Mouse (Mus musculus): ENCODE results near the gene Adcy1. TPM values are rescaled to one million over a fixed set of nuclear protein-coding genes. Genes with fewer than 3 reads are reported as not detected.
A peak's percentile ranks its signal among the peaks of the same experiment; 100 is the strongest.

The Adcy1 gene
- total and polyA plus RNA-seq, 3 experiments, result 0.03 to 0.38 TPM; not detected in 1

GRCm38 (mm10) chr11:7145221-7145620 is 81.9 kb downstream of the Adcy1 start:
- DNase-seq (ENCODE audit: extremely low read depth), result no peak
- Histone ChIP-seq H3K9ac (ENCODE audit: insufficient read depth, low read depth) (no peak overlapping the region), H3K9me3 (replicated peaks; ENCODE audit: low read length) (no peaks in the 10 kb centered on the region), H3K36me3 (replicated peaks in 1 of 2; ENCODE audit: control insufficient read depth in 1 of 2, insufficient read depth in 1 of 2, low read length in 1 of 2) (no peaks in the 10 kb centered on the region), H3K4me3 (replicated peaks in 1 of 3; ENCODE audit: low read depth in 2 of 3, low read length in 2 of 3, poor library complexity in 1 of 3) (no peak overlapping the region), H3K79me2 (replicated peaks; ENCODE audit: control insufficient read depth, extremely low read depth, insufficient read depth, poor library complexity, severe bottlenecking) (no peaks in the 10 kb centered on the region), H3K4me2 (ENCODE audit: insufficient read depth, low read depth, poor library complexity, severe bottlenecking) (no peak overlapping the region), H3K4me1 (ENCODE audit: control insufficient read depth in 1 of 2, insufficient read depth in 2 of 2) (no peaks in the 10 kb centered on the region), H3K27me3 (replicated peaks) (peaks cover 69% of the 10 kb centered on the region), H3K27ac (ENCODE audit: insufficient read depth, low read depth) (no peak overlapping the region)
- dilution Hi-C loops (cut with MboI; ENCODE audit: extremely low pct_ligation_motif_present, extremely low pct_unique_long_range_greater_than_20kb, low sequenced_read_pairs), result no loop called here
- TF ChIP-seq BHLHE40 (IDR thresholded peaks at IDR 0.05; ENCODE audit: low read depth, low read length) (0 out of 2 replicates have a peak, but pooled peaks have one; percentile 32), POLR2AphosphoS2 (IDR thresholded peaks at IDR 0.05; ENCODE audit: low read depth, low read length) (no peak), SIN3A (IDR thresholded peaks at IDR 0.05; ENCODE audit: low read length) (no peak), ETS1 (conservative IDR thresholded peaks at IDR 0.05; ENCODE audit: low read depth, low read length) (no peak), EP300 (IDR thresholded peaks at IDR 0.05; ENCODE audit: low read length) (no peak), CTCF (conservative IDR thresholded peaks at IDR 0.05 in 1 of 2, IDR thresholded peaks at IDR 0.05 in 1 of 2; ENCODE audit: low read depth in 2 of 2, low read length in 2 of 2) (no peak)
- in situ Hi-C loops (cut with MboI; ENCODE audit: low pct_ligation_motif_present, low pct_unique_long_range_greater_than_20kb, low sequenced_read_pairs), result no loop called here

GRCm38 (mm10) chr11:7147536-7147935 is 84.2 kb downstream of the Adcy1 start:
- no peak overlapping the region for H3K27ac ChIP-seq (ENCODE audit: insufficient read depth, low read depth)
- in situ Hi-C loops (cut with MboI; ENCODE audit: low pct_ligation_motif_present, low pct_unique_long_range_greater_than_20kb, low sequenced_read_pairs), result no loop called here
- no peak for TF ChIP-seq JUN (IDR thresholded peaks at IDR 0.05; ENCODE audit: insufficient read depth, low read depth, low read length)
- TF ChIP-seq USF1 (IDR thresholded peaks at IDR 0.05; ENCODE audit: low read depth, low read length), result no peak
- TF ChIP-seq MAZ (IDR thresholded peaks at IDR 0.05; ENCODE audit: low read depth, low read length), result no peak
- no peak for TF ChIP-seq KAT2A (IDR thresholded peaks at IDR 0.05; ENCODE audit: insufficient replicate concordance, low read length)
- no peak for TF ChIP-seq JUND (conservative IDR thresholded peaks at IDR 0.05; ENCODE audit: low read depth, low read length)
- TF ChIP-seq CTCF (conservative IDR thresholded peaks at IDR 0.05 in 1 of 2, IDR thresholded peaks at IDR 0.05 in 1 of 2; ENCODE audit: low read depth in 2 of 2, low read length in 2 of 2), result no peak
- no peak for TF ChIP-seq NELFE (IDR thresholded peaks at IDR 0.05; ENCODE audit: low read depth, low read length)
- no peak for TF ChIP-seq ELF1 (IDR thresholded peaks at IDR 0.05; ENCODE audit: low read depth, low read length)
- TF ChIP-seq RAD21 (IDR thresholded peaks at IDR 0.05; ENCODE audit: low read depth, low read length), result no peak

GRCm38 (mm10) chr11:7147945-7148344 is 84.7 kb downstream of the Adcy1 start:
- in situ Hi-C loops (cut with MboI; ENCODE audit: low pct_ligation_motif_present, low pct_unique_long_range_greater_than_20kb, low sequenced_read_pairs) (no loop called here), dilution Hi-C loops (cut with MboI; ENCODE audit: extremely low pct_ligation_motif_present, extremely low pct_unique_long_range_greater_than_20kb, low sequenced_read_pairs) (no loop called here)
- TF ChIP-seq MAX (IDR thresholded peaks at IDR 0.05; ENCODE audit: low read length) (no peak), HCFC1 (IDR thresholded peaks at IDR 0.05; ENCODE audit: low read depth, low read length) (no peak), SMC3 (IDR thresholded peaks at IDR 0.05; ENCODE audit: low read depth, low read length) (no peak), SIN3A (IDR thresholded peaks at IDR 0.05; ENCODE audit: low read length) (no peak), NELFE (IDR thresholded peaks at IDR 0.05; ENCODE audit: low read depth, low read length) (no peak), BHLHE40 (IDR thresholded peaks at IDR 0.05; ENCODE audit: low read depth, low read length) (no peak), MXI1 (IDR thresholded peaks at IDR 0.05; ENCODE audit: low read depth, low read length) (no peak), USF1 (IDR thresholded peaks at IDR 0.05; ENCODE audit: low read depth, low read length) (no peak), CHD1 (IDR thresholded peaks at IDR 0.05; ENCODE audit: low read depth, low read length) (no peak)

More at GRCm38 (mm10) chr11:7147536-7147935, 84.2 kb downstream of the Adcy1 start:
- DNase-seq (ENCODE audit: extremely low read depth), result no peak
- Histone ChIP-seq H3K9me3 (replicated peaks; ENCODE audit: low read length) (peaks cover 1% of the 10 kb centered on the region), H3K79me2 (replicated peaks; ENCODE audit: control insufficient read depth, extremely low read depth, insufficient read depth, poor library complexity, severe bottlenecking) (no peaks in the 10 kb centered on the region), H3K9ac (ENCODE audit: insufficient read depth, low read depth) (no peak overlapping the region), H3K4me1 (ENCODE audit: control insufficient read depth in 1 of 2, insufficient read depth in 2 of 2) (no peaks in the 10 kb centered on the region), H3K27me3 (replicated peaks) (peaks cover 76% of the 10 kb centered on the region), H3K36me3 (replicated peaks in 1 of 2; ENCODE audit: control insufficient read depth in 1 of 2, insufficient read depth in 1 of 2, low read length in 1 of 2) (no peaks in the 10 kb centered on the region), H3K4me2 (ENCODE audit: insufficient read depth, low read depth, poor library complexity, severe bottlenecking) (no peak overlapping the region), H3K4me3 (replicated peaks in 1 of 3; ENCODE audit: low read depth in 2 of 3, low read length in 2 of 3, poor library complexity in 1 of 3) (no peak overlapping the region)
- dilution Hi-C loops (cut with MboI; ENCODE audit: extremely low pct_ligation_motif_present, extremely low pct_unique_long_range_greater_than_20kb, low sequenced_read_pairs), result no loop called here

More at GRCm38 (mm10) chr11:7147945-7148344, 84.7 kb downstream of the Adcy1 start:
- Histone ChIP-seq H3K79me2 (replicated peaks; ENCODE audit: control insufficient read depth, extremely low read depth, insufficient read depth, poor library complexity, severe bottlenecking) (no peaks in the 10 kb centered on the region), H3K27me3 (replicated peaks) (peaks cover 77% of the 10 kb centered on the region), H3K9me3 (replicated peaks; ENCODE audit: low read length) (peaks cover 2% of the 10 kb centered on the region), H3K4me3 (replicated peaks in 1 of 3; ENCODE audit: low read depth in 2 of 3, low read length in 2 of 3, poor library complexity in 1 of 3) (no peak overlapping the region), H3K36me3 (replicated peaks in 1 of 2; ENCODE audit: control insufficient read depth in 1 of 2, insufficient read depth in 1 of 2, low read length in 1 of 2) (no peaks in the 10 kb centered on the region), H3K27ac (ENCODE audit: insufficient read depth, low read depth) (no peak overlapping the region), H3K4me1 (ENCODE audit: control insufficient read depth in 1 of 2, insufficient read depth in 2 of 2) (no peaks in the 10 kb centered on the region), H3K4me2 (ENCODE audit: insufficient read depth, low read depth, poor library complexity, severe bottlenecking) (no peak overlapping the region), H3K9ac (ENCODE audit: insufficient read depth, low read depth) (no peak overlapping the region)
- no peak for DNase-seq (ENCODE audit: extremely low read depth)
